Mouse (Mus musculus): ENCODE results near the gene Gmppa.

- TF ChIP-seq CTCF (IDR thresholded peaks at IDR 0.05; ENCODE audit: borderline replicate concordance, insufficient read depth, low read length) = no peak
- TF ChIP-seq POLR2A (IDR thresholded peaks at IDR 0.05; ENCODE audit: low read depth, low read length) = no peak
Observed at GRCm38 (mm10) chr1:75479635-75479989, 43.9 kb downstream of the Gmppa start.

Data from embryonic fibroblast, embryonic 13.5 days (primary cell).